Mouse (Mus musculus): Measurements from ENCODE around the gene Tnip1. TPM values are rescaled to one million over a fixed set of nuclear protein-coding genes. Genes with fewer than 3 reads are reported as not detected.

Gene Tnip1
- polyA plus RNA-seq, 1 experiment from 2014 or later, result 11.4 TPM

GRCm38 (mm10) chr11:54975756-54976155 lies 13.0 kb upstream of the Tnip1 start:
- Histone ChIP-seq H3K9me3 (ENCODE audit: control insufficient read depth, low read length) (no peaks in the 10 kb centered on the region), H3K4me1 (replicated peaks; ENCODE audit: control insufficient read depth, insufficient read depth, low read length) (peaks cover 10% of the 10 kb centered on the region), H3K27me3 (replicated peaks; ENCODE audit: control insufficient read depth, insufficient read depth, low read length) (no peaks in the 10 kb centered on the region), H3K4me2 (no peak overlapping the region), H3K4me3 (ENCODE audit: low read depth, low read length) (no peak overlapping the region), H3K27ac (ENCODE audit: low read depth, low read length) (no peak overlapping the region), H3K9ac (ENCODE audit: low read depth, low read length) (no peak overlapping the region), H3K36me3 (ENCODE audit: control insufficient read depth, insufficient read depth, low read length) (no peaks in the 10 kb centered on the region; the same call in 1 of the 2 replicates)
- 61% methylated on average over 2 of the region's 2 CpGs for WGBS
- DNase-seq (ENCODE audit: low spot score), result no peak
- ATAC-seq (replicated peaks; ENCODE audit: low FRiP score), result no peak

- H3K4me3 ChIP-seq (ENCODE audit: low read depth, low read length), result no peak overlapping the region
- no peak overlapping the region for H3K9ac ChIP-seq (ENCODE audit: low read depth, low read length)
- no peaks in the 10 kb centered on the region for H3K27me3 ChIP-seq (replicated peaks; ENCODE audit: control insufficient read depth, insufficient read depth, low read length)
- DNase-seq (ENCODE audit: low spot score) (no peak), ATAC-seq (replicated peaks; ENCODE audit: low FRiP score) (no peak)
- WGBS, result 67% methylated on average over 5 of the region's 5 CpGs
- H3K36me3 ChIP-seq (ENCODE audit: control insufficient read depth, insufficient read depth, low read length), result no peaks in the 10 kb centered on the region; the same call in 1 of the 2 replicates
- no peaks in the 10 kb centered on the region for H3K9me3 ChIP-seq (ENCODE audit: control insufficient read depth, low read length)
- H3K4me2 ChIP-seq, result no peak overlapping the region
- no peak overlapping the region for H3K27ac ChIP-seq (ENCODE audit: low read depth, low read length)
- H3K4me1 ChIP-seq (replicated peaks; ENCODE audit: control insufficient read depth, insufficient read depth, low read length), result peaks cover 10% of the 10 kb centered on the region
Measured at GRCm38 (mm10) chr11:54975340-54975739, 12.6 kb upstream of the Tnip1 start.

GRCm38 (mm10) chr11:54974639-54975038 lies 11.9 kb upstream of the Tnip1 start:
- Histone ChIP-seq H3K27ac (ENCODE audit: low read depth, low read length) (no peak overlapping the region), H3K4me2 (no peak overlapping the region), H3K9me3 (ENCODE audit: control insufficient read depth, low read length) (no peaks in the 10 kb centered on the region), H3K4me3 (ENCODE audit: low read depth, low read length) (no peak overlapping the region), H3K4me1 (replicated peaks; ENCODE audit: control insufficient read depth, insufficient read depth, low read length) (peaks cover 10% of the 10 kb centered on the region), H3K36me3 (ENCODE audit: control insufficient read depth, insufficient read depth, low read length) (no peaks in the 10 kb centered on the region; the same call in 1 of the 2 replicates), H3K9ac (ENCODE audit: low read depth, low read length) (no peak overlapping the region), H3K27me3 (replicated peaks; ENCODE audit: control insufficient read depth, insufficient read depth, low read length) (no peaks in the 10 kb centered on the region)
- 81% methylated on average over 4 of the region's 4 CpGs for WGBS
- DNase-seq (ENCODE audit: low spot score), result no peak
- ATAC-seq (replicated peaks; ENCODE audit: low FRiP score), result no peak

GRCm38 (mm10) chr11:54973481-54974212 lies 10.9 kb upstream of the Tnip1 start:
- no peak overlapping the region for H3K27ac ChIP-seq (ENCODE audit: low read depth, low read length)
- no peaks in the 10 kb centered on the region for H3K27me3 ChIP-seq (replicated peaks; ENCODE audit: control insufficient read depth, insufficient read depth, low read length)
- H3K9me3 ChIP-seq (ENCODE audit: control insufficient read depth, low read length), result no peaks in the 10 kb centered on the region
- peak; percentile 63 for ATAC-seq (replicated peaks; ENCODE audit: low FRiP score)
- peak; percentile 57 for DNase-seq (ENCODE audit: low spot score)
- 0 out of 2 replicates have a peak overlapping the region, but pooled peaks have one; percentile 17 for H3K4me2 ChIP-seq
- H3K4me3 ChIP-seq (ENCODE audit: low read depth, low read length), result no peak overlapping the region
- H3K9ac ChIP-seq (ENCODE audit: low read depth, low read length), result no peak overlapping the region
- 43% methylated on average over 8 of the region's 8 CpGs for WGBS
- peaks cover 10% of the 10 kb centered on the region for H3K4me1 ChIP-seq (replicated peaks; ENCODE audit: control insufficient read depth, insufficient read depth, low read length)
- no peaks in the 10 kb centered on the region; the same call in 1 of the 2 replicates for H3K36me3 ChIP-seq (ENCODE audit: control insufficient read depth, insufficient read depth, low read length)

GRCm38 (mm10) chr11:54972789-54973188 lies 10.1 kb upstream of the Tnip1 start:
- no peak for ATAC-seq (replicated peaks; ENCODE audit: low FRiP score)
- no peaks in the 10 kb centered on the region for H3K27me3 ChIP-seq (replicated peaks; ENCODE audit: control insufficient read depth, insufficient read depth, low read length)
- no peaks in the 10 kb centered on the region for H3K9me3 ChIP-seq (ENCODE audit: control insufficient read depth, low read length)
- H3K4me1 ChIP-seq (replicated peaks; ENCODE audit: control insufficient read depth, insufficient read depth, low read length), result peaks cover 10% of the 10 kb centered on the region
- no peak overlapping the region for H3K4me3 ChIP-seq (ENCODE audit: low read depth, low read length)
- H3K9ac ChIP-seq (ENCODE audit: low read depth, low read length), result no peak overlapping the region
- no peak overlapping the region for H3K4me2 ChIP-seq
- DNase-seq (ENCODE audit: low spot score), result no peak
- H3K36me3 ChIP-seq (ENCODE audit: control insufficient read depth, insufficient read depth, low read length), result no peaks in the 10 kb centered on the region
- H3K27ac ChIP-seq (ENCODE audit: low read depth, low read length), result no peak overlapping the region
- WGBS, result 59% methylated on average over 6 of the region's 6 CpGs

- Histone ChIP-seq H3K36me3 (ENCODE audit: control insufficient read depth, insufficient read depth, low read length) (no peaks in the 10 kb centered on the region), H3K9ac (ENCODE audit: low read depth, low read length) (no peak overlapping the region), H3K4me3 (ENCODE audit: low read depth, low read length) (no peak overlapping the region), H3K4me1 (replicated peaks; ENCODE audit: control insufficient read depth, insufficient read depth, low read length) (peaks cover 10% of the 10 kb centered on the region), H3K27ac (ENCODE audit: low read depth, low read length) (no peak overlapping the region), H3K4me2 (no peak overlapping the region), H3K9me3 (ENCODE audit: control insufficient read depth, low read length) (no peaks in the 10 kb centered on the region), H3K27me3 (replicated peaks; ENCODE audit: control insufficient read depth, insufficient read depth, low read length) (no peaks in the 10 kb centered on the region)
- WGBS, result 35% methylated on average over 4 of the region's 4 CpGs
- ATAC-seq (replicated peaks; ENCODE audit: low FRiP score) (no peak), DNase-seq (ENCODE audit: low spot score) (no peak)
Measured at GRCm38 (mm10) chr11:54972049-54972723, 9.5 kb upstream of the Tnip1 start.

GRCm38 (mm10) chr11:54971365-54972048 lies 8.8 kb upstream of the Tnip1 start:
- H3K27me3 ChIP-seq (replicated peaks; ENCODE audit: control insufficient read depth, insufficient read depth, low read length), result no peaks in the 10 kb centered on the region
- no peak overlapping the region for H3K9ac ChIP-seq (ENCODE audit: low read depth, low read length)
- 71% methylated on average over 8 of the region's 8 CpGs for WGBS
- no peaks in the 10 kb centered on the region for H3K9me3 ChIP-seq (ENCODE audit: control insufficient read depth, low read length)
- H3K4me3 ChIP-seq (ENCODE audit: low read depth, low read length), result no peak overlapping the region
- H3K27ac ChIP-seq (ENCODE audit: low read depth, low read length), result no peak overlapping the region
- peaks cover 10% of the 10 kb centered on the region for H3K4me1 ChIP-seq (replicated peaks; ENCODE audit: control insufficient read depth, insufficient read depth, low read length)
- ATAC-seq (replicated peaks; ENCODE audit: low FRiP score), result no peak
- no peak overlapping the region for H3K4me2 ChIP-seq
- no peaks in the 10 kb centered on the region for H3K36me3 ChIP-seq (ENCODE audit: control insufficient read depth, insufficient read depth, low read length)
- no peak for DNase-seq (ENCODE audit: low spot score)

GRCm38 (mm10) chr11:54965234-54965633 lies 2.5 kb upstream of the Tnip1 start:
- DNase-seq (ENCODE audit: low spot score) (no peak), ATAC-seq (replicated peaks; ENCODE audit: low FRiP score) (no peak)
- H3K4me2 ChIP-seq, result no peak overlapping the region
- no peaks in the 10 kb centered on the region for H3K9me3 ChIP-seq (ENCODE audit: control insufficient read depth, low read length)
- H3K27me3 ChIP-seq (replicated peaks; ENCODE audit: control insufficient read depth, insufficient read depth, low read length), result no peaks in the 10 kb centered on the region
- no peaks in the 10 kb centered on the region for H3K4me1 ChIP-seq (replicated peaks; ENCODE audit: control insufficient read depth, insufficient read depth, low read length)
- 59% methylated on average over 6 of the region's 6 CpGs for WGBS
- no peak overlapping the region for H3K9ac ChIP-seq (ENCODE audit: low read depth, low read length)
- H3K36me3 ChIP-seq (ENCODE audit: control insufficient read depth, insufficient read depth, low read length), result no peaks in the 10 kb centered on the region
- H3K27ac ChIP-seq (ENCODE audit: low read depth, low read length), result no peak overlapping the region
- H3K4me3 ChIP-seq (ENCODE audit: low read depth, low read length), result no peak overlapping the region
